Mouse (Mus musculus) brown adipose tissue, adult 24 weeks (tissue): ENCODE measurements around the gene Nxnl1. TPM values are rescaled to one million over a fixed set of nuclear protein-coding genes. Genes with fewer than 3 reads are reported as not detected.
A peak's percentile ranks its signal among the peaks of the same experiment; 100 is the strongest.
"Not testable (repeated sequence)": the region's sequence is repeated elsewhere in the genome, so short reads cannot be mapped to it uniquely, and the experiment has no call there.

ENCODE experiments used
- H3K27ac ChIP-seq: fragments of 200-500 bp; replicated peaks from 2 replicates; pipeline ENCODE4 v1.5.1; 2012; ENCODE audit warnings: low read depth, mild to moderate bottlenecking, low read length
- H3K4me1 ChIP-seq: fragments of 200-500 bp; 2 replicates; pipeline ENCODE4 v1.6.1; 2012; ENCODE audit warnings: low read length, mixed read lengths; ENCODE audit not compliant: control insufficient read depth, insufficient read depth, insufficient read length
- H3K4me3 ChIP-seq: fragments of 200-500 bp; 2 replicates; pipeline ENCODE4 v1.5.1; 2012; ENCODE audit warnings: low read depth, mild to moderate bottlenecking, low read length, moderate library complexity; ENCODE audit not compliant: insufficient read depth
- polyA plus RNA-seq: library from polyadenylated mRNA; stranded (reverse); fragments of >200 nt; gene quantifications from 2 replicates; pipeline ENCODE4 v1.2.4, GENCODE M21; 2012; ENCODE audit not compliant: missing spikeins, insufficient read depth, insufficient read length

Gene Nxnl1
- polyA plus RNA-seq, 1 experiment = 1.5 TPM

DNA sequence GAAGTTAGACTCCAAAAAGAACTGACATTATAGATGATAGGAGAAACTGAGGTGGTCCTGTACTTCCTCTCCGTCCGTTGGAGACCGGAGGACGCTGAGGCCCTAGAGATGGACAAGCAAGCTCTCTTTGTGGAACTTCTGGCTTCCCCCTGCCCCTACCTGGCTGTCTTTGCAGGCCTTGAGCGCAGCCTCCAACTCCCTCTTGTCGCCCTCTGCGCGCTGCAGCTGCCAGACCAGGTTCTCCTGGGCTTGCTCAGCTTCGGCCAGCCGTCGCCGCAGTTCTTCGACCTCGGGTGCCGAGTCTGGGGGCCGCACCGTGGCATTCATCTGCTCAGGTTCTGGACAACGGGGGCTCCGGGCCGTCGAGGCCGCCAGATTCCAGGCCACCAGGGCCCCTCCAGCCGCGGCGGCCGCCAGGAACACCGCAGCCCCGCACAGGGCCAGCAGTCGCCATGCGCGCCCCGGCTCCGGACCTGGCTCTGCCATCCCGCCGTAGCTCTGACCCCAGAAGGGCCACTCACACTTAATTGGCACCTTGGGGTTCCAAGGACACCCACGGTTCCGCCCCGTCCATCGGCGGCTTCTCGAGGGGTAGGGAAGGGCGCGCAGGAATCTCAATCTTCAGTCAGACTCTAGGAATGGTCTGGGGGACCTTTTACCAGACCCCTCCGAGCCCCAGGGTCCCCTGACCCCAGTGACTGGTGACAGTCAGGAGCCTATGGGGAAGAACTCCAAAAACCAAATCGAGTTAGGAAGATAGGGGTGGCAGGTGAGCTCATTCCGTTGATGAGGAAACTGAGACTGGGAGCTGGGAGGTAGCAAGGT is 41.0 kb downstream of the Nxnl1 start, which contains the start of gene Ccdc194:
TSS of gene Ccdc194 (minus strand) at position 486 of the 825 bp plus-strand sequence.
- H3K27ac ChIP-seq = peak within 1 kb of the TSS; percentile 74
- peaks cover 11% of the 10 kb centered on the region for H3K4me1 ChIP-seq
- no peak within 1 kb of the TSS for H3K4me3 ChIP-seq

DNA sequence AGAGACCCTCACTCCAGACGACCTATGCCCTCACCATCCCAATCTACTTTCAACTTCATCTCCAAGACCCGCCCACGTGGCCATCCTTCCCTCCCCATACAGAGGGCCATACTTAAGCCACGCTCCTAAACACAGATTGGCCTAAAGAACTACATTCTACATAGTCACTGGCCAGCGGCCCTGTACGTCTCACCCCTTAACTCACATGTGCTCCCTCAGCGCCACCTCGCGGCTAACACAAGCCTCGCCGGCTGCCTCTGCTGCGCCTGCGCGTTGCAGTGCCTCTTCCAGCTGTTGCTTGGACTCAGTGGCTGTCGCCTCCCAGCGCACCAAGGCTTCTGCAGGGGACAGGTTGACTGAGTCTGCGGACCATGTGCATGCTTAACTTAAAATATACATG is 44.8 kb downstream of the Nxnl1 start:
- Histone ChIP-seq H3K4me1 (peaks cover 3% of the 10 kb centered on the region; the same call in 1 of the 2 replicates), H3K4me3 (no peak overlapping the region), H3K27ac (no peak overlapping the region)

DNA sequence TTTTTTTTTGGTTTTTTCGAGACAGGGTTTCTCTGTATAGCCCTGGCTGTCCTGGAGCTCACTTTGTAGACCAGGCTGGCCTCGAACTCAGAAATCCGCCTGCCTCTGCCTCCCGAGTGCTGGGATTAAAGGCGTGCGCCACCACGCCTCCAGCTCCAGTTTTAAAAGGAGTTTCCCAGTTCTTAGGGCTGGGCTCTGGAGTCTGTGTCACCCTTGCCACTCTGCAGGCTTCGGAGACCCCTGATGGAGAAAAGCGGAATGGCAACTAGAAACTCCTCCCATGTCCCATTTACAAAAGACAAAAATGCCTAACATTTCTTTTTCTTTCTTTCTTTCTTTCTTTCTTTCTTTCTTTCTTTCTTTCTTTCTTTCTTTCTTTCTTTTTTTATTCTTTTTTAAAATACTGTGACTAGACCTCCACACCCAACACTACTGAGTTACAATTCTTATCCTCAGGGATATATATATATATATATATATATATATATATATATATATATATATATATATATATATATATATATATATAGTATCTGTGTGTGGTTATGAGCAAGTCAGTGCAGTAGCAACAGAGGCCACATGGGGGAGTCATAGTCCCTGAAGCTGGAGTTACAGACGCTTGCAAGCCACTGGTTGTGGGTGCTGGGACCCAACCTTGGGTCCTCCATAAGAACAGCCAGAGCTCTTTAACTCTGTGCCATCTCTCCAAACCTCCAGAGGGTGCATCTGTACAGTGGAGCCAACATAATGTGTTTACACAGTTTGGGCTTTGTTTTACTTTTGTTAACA is 47.2 kb downstream of the Nxnl1 start:
- not testable (repeated sequence) for H3K4me3 ChIP-seq, H3K27ac ChIP-seq, H3K4me1 ChIP-seq

DNA sequence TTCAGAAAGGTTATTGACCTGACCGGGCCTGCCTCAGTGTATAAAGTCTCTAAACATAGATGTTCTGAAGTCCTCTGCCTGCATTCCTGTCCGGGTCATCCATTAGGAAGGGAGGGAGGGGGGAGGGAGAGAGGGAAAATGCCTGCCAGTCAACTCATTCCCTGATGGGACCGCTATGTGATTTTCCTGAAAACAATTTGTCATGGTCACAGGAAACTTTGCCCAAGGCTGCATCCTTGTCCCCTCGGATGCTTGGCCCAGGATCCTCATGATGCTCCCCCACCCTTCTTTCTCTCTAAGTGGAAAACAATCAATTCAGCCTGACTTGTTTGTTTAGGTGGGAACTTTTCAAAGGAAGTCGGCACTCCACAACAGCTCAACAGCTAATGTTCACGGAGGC is 49.6 kb downstream of the Nxnl1 start:
- Histone ChIP-seq H3K27ac (no peak overlapping the region), H3K4me3 (no peak overlapping the region), H3K4me1 (no peaks in the 10 kb centered on the region; the same call in 1 of the 2 replicates)

DNA sequence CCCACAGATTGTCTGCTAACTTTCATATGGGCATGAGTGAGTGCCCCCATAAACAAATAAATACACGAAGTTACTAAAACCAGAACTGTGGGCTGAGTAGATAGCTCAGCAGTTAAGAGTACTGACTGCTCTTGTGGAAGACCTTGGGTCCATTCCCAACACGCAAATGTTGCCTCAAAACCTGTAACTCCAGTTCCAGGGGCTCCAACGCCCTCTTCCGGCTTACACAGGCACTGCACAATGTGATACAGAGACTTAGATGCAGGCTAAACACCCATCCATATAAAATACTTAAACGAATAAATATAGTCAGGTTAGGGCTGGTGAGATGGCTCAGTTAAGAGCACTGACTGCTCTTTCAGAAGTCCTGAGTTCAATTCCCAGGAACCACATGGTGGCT is 51.4 kb downstream of the Nxnl1 start:
- H3K4me3 ChIP-seq = no peak overlapping the region
- no peak overlapping the region for H3K27ac ChIP-seq
- H3K4me1 ChIP-seq = no peaks in the 10 kb centered on the region; the same call in 1 of the 2 replicates

DNA sequence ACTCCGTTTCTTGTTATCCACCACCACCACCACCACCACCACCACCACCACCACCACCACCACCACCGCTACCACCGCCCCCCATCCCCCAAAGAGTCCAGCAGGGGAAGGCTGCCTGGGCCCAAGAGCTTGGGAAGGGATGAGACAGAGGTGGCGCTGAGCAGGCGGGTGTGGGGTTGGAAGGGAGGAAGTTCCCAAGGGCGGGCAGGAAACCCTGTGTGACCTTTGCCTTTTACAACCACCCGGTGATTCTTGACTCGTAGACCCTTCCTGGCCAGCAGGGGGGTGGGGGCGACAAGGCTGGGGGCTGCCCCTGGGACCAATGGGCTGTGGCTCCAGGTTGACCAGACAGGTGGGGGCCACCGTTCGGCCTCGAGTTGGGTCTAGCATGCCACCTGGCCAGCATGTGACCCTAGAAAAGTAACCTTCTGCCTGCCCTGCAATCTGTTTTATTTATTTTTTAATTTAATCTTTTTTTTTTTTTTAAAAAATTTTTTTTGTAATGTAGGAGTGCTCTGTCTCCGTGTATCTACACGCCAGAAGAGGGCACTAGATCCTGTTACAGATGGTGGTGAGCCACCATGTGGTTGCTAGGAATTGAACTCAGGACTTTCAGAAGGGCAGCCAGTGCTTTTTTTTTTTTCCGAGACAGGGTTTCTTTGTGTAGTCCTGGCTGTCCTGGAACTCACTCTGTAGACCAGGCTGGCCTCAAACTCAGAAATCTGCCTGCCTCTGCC is 53.2 kb downstream of the Nxnl1 start:
- Histone ChIP-seq H3K4me3 (no peak overlapping the region), H3K4me1 (no peaks in the 10 kb centered on the region; the same call in 1 of the 2 replicates), H3K27ac (no peak overlapping the region)

DNA sequence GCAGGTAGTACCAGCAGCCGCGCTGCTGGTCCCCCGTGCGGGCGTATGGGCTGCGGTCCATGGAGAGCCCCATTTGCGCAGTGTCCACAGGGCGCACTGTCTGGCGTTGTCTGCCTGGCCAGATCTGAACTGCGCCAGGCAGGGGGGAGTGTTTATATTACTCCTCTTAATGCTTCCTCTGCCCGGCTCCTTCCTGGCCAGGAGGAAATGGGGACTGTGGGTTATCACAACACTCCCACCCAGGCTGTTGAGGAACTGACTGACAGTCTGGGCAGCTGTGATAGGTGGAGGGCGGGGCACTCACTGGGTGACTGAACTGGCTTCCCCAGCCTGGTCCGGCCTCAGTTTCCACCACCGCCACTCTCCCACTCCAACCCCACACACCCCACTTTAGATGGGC is 54.8 kb downstream of the Nxnl1 start, which contains the start of gene Plvap:
TSS of gene Plvap (minus strand) at position 109 of the 400 bp plus-strand sequence.
- peaks cover 4% of the 10 kb centered on the region; the same call in 1 of the 2 replicates for H3K4me1 ChIP-seq
- no peak within 1 kb of the TSS for H3K4me3 ChIP-seq
- no peak within 1 kb of the TSS for H3K27ac ChIP-seq

Other genes starting within 250 kb of the Nxnl1 start
- 116 and 173 TPM in 2 replicates for gene Use1, start 199.8 kb downstream of the Nxnl1 start, polyA plus RNA-seq
- 8.3 and 9.1 TPM in 2 replicates for gene Ocel1, start 195.3 kb downstream of the Nxnl1 start, polyA plus RNA-seq
- gene Nr2f6, start 184.6 kb downstream of the Nxnl1 start, polyA plus RNA-seq = 43.4 and 56.0 TPM in 2 replicates
- gene Ushbp1, start 170.8 kb downstream of the Nxnl1 start, polyA plus RNA-seq = 12.8 and 20.7 TPM in 2 replicates
- 78.3 and 79.0 TPM in 2 replicates for gene Babam1, start 169.7 kb downstream of the Nxnl1 start, polyA plus RNA-seq
- gene Ankle1, start 160.6 kb downstream of the Nxnl1 start, polyA plus RNA-seq = not detected in 2 replicates
- gene Abhd8, start 102.9 kb downstream of the Nxnl1 start, polyA plus RNA-seq = 2.2 and 2.6 TPM in 2 replicates
- 313 and 378 TPM in 2 replicates for gene Mrpl34, start 101.6 kb downstream of the Nxnl1 start, polyA plus RNA-seq
- 23.6 and 34.4 TPM in 2 replicates for gene Dda1, start 97.4 kb downstream of the Nxnl1 start, polyA plus RNA-seq
- 7.3 and 9.3 TPM in 2 replicates for gene Ano8, start 80.6 kb downstream of the Nxnl1 start, polyA plus RNA-seq
- gene Gtpbp3, start 78.5 kb downstream of the Nxnl1 start, polyA plus RNA-seq = 6.7 and 9.1 TPM in 2 replicates
- 4.3 and 6.1 TPM in 2 replicates for gene Plvap, start 54.8 kb downstream of the Nxnl1 start, polyA plus RNA-seq
- gene Ccdc194, start 40.9 kb downstream of the Nxnl1 start, polyA plus RNA-seq = not detected in 2 replicates
- 17.3 and 38.4 TPM in 2 replicates for gene Bst2, start 29.1 kb downstream of the Nxnl1 start, polyA plus RNA-seq
- gene Mvb12a, start 23.7 kb downstream of the Nxnl1 start, polyA plus RNA-seq = 29.7 and 30.9 TPM in 2 replicates
- not detected in 2 replicates for gene Tmem221, start 7.7 kb downstream of the Nxnl1 start, polyA plus RNA-seq
- 71.7 and 118 TPM in 2 replicates for gene Slc27a1, start 2.3 kb upstream of the Nxnl1 start, polyA plus RNA-seq
- gene Pgls, start 25.6 kb upstream of the Nxnl1 start, polyA plus RNA-seq = 181 and 189 TPM in 2 replicates
- gene Fam129c, start 31.0 kb upstream of the Nxnl1 start, polyA plus RNA-seq = 1.5 TPM in 1 of 2 replicates, not detected in the other
- 15.1 and 20.1 TPM in 2 replicates for gene Colgalt1, start 44.4 kb upstream of the Nxnl1 start, polyA plus RNA-seq
- 0.32 and 1.6 TPM in 2 replicates for gene Unc13a, start 105.2 kb upstream of the Nxnl1 start, polyA plus RNA-seq
- gene Jak3, start 109.7 kb upstream of the Nxnl1 start, polyA plus RNA-seq = 13.9 and 14.6 TPM in 2 replicates
- gene Insl3, start 122.6 kb upstream of the Nxnl1 start, polyA plus RNA-seq = 2.5 and 5.9 TPM in 2 replicates
- 1.5 and 2.8 TPM in 2 replicates for gene B3gnt3, start 135.2 kb upstream of the Nxnl1 start, polyA plus RNA-seq
- gene Fcho1, start 159.1 kb upstream of the Nxnl1 start, polyA plus RNA-seq = not detected in 2 replicates